Mouse (Mus musculus) cerebral cortex, adult 2 months (tissue): ENCODE results near the gene Dnah14.

Source experiments
- WGBS: fragments of 180-500 bp; shearing (Covaris S2); methylation state at CpG from one replicate; pipeline ENCODE4 v1.1.7; 2018; 5-methylcytosine and 5-hydroxymethylcytosine counted together

Gene Dnah14

GRCm38 (mm10) chr1:181782600-181782999 is 206.2 kb downstream of the Dnah14 start:
- 92% methylated on average over 11 of the region's 11 CpGs for WGBS

- WGBS: 60% methylated on average over 6 of the region's 6 CpGs
Observed at GRCm38 (mm10) chr1:181789952-181790351, 213.6 kb downstream of the Dnah14 start.

- 37% methylated on average over 2 of the region's 2 CpGs for WGBS
Observed at GRCm38 (mm10) chr1:181793541-181793940, 217.2 kb downstream of the Dnah14 start.

DNA sequence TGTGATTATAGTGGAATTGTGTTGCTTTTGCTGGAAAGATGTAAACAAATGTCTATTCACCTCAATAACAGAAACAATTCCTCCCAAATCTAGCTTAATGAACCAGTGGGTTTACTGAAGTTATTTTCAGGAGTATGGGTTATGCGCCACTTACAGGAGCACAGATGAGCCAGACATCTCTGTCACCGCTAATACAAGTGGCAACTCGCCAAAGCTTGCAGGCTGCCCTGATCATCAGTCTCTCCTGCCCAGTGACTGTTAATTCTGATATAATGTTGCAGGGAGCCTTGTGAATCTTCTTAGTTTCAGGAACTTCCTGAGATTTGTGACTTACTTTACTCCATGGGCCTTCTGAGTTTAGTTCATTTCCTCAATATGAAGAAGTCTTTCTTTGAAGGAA is 223.6 kb downstream of the Dnah14 start:
- WGBS: 85% methylated on average over 3 of the region's 3 CpGs

- WGBS: 85% methylated on average over 4 of the region's 4 CpGs
Observed at GRCm38 (mm10) chr1:181800667-181801066, 224.3 kb downstream of the Dnah14 start.

DNA sequence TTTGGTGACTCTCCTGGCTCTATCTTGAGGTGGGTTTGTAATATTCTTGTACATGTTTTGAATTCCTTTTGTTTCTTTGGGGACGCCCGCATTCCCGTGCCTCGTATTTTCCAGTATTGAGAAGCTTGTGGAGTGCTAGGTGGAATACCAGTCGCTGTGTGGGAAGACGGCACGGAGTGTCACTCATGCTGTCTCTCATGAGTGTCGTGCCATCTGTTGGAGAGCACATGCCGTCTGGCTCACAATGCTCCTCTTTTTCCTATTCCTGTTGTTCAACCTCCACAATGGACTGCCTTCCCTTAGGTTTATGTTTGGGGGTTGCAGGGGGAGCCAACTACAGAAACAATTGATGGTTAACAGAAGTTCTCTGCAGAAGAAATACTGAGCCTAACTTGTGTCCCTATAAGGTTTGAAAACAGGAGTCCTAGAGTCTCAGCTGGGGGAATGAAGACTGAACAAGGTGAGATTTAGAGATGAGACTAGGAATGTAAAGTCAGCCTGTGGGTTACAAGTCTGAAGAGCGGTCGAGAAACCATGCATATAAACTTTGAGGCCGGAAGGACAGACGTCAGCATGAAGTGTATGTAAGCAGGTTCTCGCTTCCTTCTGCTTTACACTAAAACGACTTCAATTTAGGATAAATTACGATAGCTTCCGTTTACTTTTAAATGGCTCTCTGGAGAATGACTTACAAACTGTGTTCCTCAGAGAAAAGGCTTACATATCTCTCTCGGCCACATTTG is 235.3 kb downstream of the Dnah14 start:
- WGBS: 64% methylated on average over 18 of the region's 18 CpGs

GRCm38 (mm10) chr1:181826716-181827115 is 250.4 kb downstream of the Dnah14 start:
- WGBS: 94% methylated on average over 7 of the region's 7 CpGs

GRCm38 (mm10) chr1:181828365-181828764 is 252.0 kb downstream of the Dnah14 start:
- WGBS: 95% methylated on average over 5 of the region's 5 CpGs

DNA sequence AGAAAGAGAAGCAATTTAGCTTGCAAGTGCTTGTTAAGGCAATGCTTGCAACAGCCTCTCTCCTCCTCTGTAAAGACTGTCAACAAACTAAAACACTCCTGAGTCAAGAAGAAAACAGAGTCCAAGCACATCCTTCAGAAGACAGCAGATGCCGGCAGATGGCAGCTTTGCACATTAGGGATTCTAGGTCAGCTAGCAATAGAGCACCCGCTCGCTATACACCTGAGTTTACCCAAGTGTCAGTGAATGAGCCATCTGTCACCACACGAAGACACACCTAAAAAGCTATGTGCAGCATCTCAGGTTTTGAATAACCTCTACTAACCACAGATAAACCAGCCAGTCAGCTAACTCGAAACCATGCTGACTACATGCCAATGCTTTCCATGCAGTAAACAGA is 256.4 kb downstream of the Dnah14 start:
- WGBS: 50% methylated on average over 5 of the region's 5 CpGs

- WGBS: 63% methylated on average over 6 of the region's 6 CpGs
Observed at GRCm38 (mm10) chr1:181833143-181833542, 256.8 kb downstream of the Dnah14 start.

- 85% methylated on average over 5 of the region's 5 CpGs for WGBS
Observed at GRCm38 (mm10) chr1:181838111-181838510, 261.8 kb downstream of the Dnah14 start.

DNA sequence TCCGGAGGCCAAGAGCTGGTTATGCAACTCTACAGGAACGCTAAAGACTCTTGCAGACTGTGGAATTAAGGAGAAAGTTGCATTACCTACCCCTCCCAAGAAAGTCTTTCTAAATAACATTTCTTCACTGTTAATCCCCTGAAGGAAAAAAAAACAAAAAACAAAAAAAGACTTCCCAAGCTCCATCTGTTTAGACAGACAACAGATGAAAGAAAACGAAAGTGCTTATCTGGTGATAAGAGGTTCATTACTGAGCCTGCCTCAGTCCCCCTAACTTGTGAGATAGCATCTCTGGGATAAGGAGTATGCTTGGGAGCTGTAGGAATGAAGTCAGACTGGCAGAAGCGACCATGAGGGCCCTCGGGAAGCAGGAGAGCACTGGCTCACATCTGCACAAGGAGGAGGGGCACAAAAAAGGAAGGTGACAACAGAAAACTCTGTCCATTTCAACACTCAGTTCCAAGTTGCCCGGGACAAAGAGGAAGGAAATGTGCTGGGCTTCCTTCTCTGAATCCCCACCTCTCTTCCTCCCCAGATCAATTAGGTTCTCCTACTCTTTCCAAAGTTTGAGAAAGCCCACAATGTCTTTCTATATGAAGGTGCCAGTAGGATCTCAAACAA is 263.5 kb downstream of the Dnah14 start:
- WGBS: 44% methylated on average over 6 of the region's 6 CpGs

DNA sequence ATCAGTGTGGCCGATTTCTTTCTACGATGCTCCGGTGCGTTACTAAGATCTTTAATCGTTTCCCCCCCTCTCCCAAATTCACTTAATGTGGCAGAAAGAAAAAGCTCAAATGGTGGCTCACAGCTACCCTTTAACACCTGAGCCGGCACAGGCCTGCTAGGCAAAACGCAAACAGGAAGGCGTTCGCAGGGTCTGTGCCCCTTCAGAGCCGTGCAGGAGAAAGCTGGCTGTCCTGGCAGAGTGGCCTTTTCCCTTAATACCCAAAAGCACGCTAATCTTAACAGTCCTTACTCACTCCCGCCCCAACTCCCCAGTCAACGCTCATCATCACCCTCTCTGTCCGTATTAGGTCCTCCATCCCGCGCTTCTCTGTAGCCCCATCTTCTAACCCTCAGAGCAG is 265.0 kb downstream of the Dnah14 start:
- 4% methylated on average over 16 of the region's 16 CpGs for WGBS

- WGBS: under 1% methylated on average over 113 of the region's 113 CpGs
Observed at GRCm38 (mm10) chr1:181841864-181842672, 265.7 kb downstream of the Dnah14 start.

- 3% methylated on average over 14 of the region's 14 CpGs for WGBS
Observed at GRCm38 (mm10) chr1:181842781-181843180, 266.4 kb downstream of the Dnah14 start, which contains the start of gene Lbr. Gene Lbr (minus strand): TSS chr1:181843046.

GRCm38 (mm10) chr1:181844874-181845547 is 268.7 kb downstream of the Dnah14 start:
- WGBS: 86% methylated on average over 15 of the region's 15 CpGs

- WGBS: 84% methylated on average over 3 of the region's 3 CpGs
Observed at GRCm38 (mm10) chr1:181845767-181846166, 269.4 kb downstream of the Dnah14 start.

- WGBS: 94% methylated on average over 3 of the region's 3 CpGs
Observed at GRCm38 (mm10) chr1:181847396-181847795, 271.0 kb downstream of the Dnah14 start.

DNA sequence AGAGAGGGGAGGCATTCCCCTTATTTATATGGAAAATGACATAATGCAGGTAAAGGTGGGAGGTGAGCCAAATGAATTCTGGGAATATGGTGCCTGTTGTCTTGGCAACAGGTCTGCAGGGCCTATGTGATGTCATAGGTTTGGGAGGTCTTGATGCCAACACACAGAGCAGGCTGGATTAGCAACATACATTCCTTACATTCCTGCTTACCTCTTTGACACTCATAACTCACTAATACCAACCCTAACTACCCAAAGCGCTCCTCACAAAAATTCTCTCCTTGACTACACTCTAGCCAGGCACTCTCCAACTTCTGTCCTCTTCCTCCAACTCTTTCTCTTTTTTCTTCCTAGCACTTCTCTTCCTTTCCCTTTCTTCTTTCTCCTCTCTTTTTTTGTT is 271.9 kb downstream of the Dnah14 start:
- WGBS: 97% methylated on average over 1 of the region's 1 CpGs

DNA sequence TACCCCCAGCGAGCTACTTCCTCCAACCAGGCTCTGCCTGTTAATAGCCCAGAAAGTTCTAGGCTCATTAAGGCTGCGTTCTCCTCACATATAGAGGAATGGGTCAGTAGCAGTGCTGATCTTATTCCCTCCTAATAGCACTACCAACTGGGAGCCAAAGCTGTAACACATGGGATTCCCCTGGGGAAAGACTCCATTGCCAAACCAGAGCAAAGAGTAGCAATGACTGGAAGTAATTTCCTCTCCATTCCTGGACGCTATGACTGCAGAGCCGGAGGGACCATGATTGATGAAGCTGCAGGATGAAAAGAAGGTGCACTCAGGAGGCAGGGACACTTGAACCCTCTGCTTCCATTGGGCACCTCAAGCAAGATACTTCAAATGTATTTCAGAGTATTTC is 274.1 kb downstream of the Dnah14 start:
- 84% methylated on average over 4 of the region's 4 CpGs for WGBS

GRCm38 (mm10) chr1:181851521-181852310 is 275.4 kb downstream of the Dnah14 start:
- 58% methylated on average over 12 of the region's 12 CpGs for WGBS
